Mouse (Mus musculus): ENCODE measurements around the gene Hs6st2. TPM values are rescaled to one million over a fixed set of nuclear protein-coding genes. Genes with fewer than 3 reads are reported as not detected.

Gene Hs6st2
- total RNA-seq, 2 experiments from 2014 or later: not detected

DNA sequence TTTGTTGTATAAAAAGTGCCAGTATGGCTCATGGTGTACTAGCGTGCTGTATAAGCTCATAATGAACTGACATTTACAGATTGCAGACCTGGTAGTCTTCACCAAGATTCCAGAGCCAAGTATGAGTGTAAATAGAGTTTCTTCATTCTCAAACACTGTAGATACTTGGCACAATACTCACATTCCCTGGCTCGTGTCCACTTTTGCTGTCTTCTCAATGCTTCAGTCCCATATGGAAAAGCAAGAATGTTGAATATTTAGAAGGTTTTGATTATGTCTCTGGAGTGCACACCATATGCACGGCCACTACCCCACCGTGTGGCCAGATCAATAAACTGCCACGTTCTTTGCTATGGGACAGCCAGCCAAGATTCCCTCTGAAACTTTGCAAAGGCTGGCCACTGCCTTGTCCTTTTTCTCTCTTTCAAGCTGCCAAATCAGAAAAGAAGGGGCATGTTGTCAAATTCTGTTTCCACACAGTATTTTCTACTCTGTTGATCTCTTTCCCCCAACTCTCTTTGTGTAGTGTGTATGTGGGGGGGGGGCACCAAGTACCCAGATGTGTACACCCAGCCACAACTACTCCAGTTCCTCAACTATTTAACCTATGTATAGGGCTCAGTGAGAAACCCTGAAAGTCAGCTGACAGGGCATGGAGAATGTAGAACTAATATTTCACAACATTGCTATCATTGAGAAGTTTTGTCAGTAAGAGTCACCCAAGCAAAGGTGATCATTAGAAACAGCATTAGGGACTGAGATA, 309.0 kb downstream of the Hs6st2 start:
- no peak for ATAC-seq (ENCODE audit: poor library complexity, severe bottlenecking)

DNA sequence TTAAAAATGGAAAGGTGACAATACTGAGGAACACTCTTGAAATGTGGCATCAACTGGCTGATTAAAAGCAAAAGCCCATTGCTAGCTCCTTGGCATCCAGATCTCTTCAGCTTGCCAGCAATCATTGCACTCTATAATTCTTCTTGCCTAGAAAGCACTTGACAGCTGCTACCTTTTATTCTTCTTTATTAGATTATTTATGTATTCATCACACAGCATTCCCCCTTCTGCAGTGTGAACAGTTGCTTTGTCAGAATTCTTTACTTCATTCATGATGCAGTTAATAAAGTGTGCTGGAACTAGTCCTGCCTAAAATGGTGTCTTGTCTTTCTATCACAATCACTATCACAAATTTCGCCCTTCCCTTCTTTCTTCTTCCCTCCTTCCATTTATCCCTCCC, 332.0 kb downstream of the Hs6st2 start:
- no peak for ATAC-seq (ENCODE audit: poor library complexity, severe bottlenecking)

DNA sequence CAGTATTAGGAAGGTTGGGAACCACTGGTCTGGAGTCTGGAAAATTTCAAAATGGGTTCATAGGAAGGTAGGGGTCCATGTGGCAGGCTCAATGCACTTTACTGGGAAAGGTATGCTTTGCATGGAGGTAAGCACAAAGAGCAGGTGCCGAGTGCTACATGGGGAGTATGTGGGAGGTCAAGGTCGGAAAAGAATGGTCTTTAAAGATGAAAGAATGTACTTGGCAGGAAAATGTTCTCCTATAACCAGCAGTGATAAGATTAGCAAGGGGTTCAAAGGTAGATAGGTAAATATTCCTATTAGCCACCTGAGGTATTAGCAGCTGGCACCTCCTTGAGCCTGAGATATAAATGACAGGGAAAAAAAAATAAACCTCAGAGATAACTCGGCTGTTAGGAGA, 338.1 kb downstream of the Hs6st2 start:
- ATAC-seq (ENCODE audit: poor library complexity, severe bottlenecking): no peak

Other genes starting within 250 kb of the Hs6st2 start
- gene Usp26, start 119.4 kb upstream of the Hs6st2 start, total RNA-seq (2015): not detected in 2 replicates
- gene Usp26, start 119.4 kb upstream of the Hs6st2 start, total RNA-seq (2017): not detected in 2 replicates

All from megakaryocyte, adult 5-6 weeks (primary cell).